Mouse (Mus musculus): ENCODE measurements around the gene Arl16. TPM values are rescaled to one million over a fixed set of nuclear protein-coding genes. Genes with fewer than 3 reads are reported as not detected.
A peak's percentile ranks its signal among the peaks of the same experiment; 100 is the strongest.

Gene Arl16
- total and polyA plus RNA-seq, 3 experiments: 9.1 to 13.6 (median 10.8) TPM

- TF ChIP-seq POLR2A (IDR thresholded peaks at IDR 0.05; ENCODE audit: insufficient read depth, low read depth, low read length) (peak; percentile 90), CTCF (IDR thresholded peaks at IDR 0.05) (no peak), EP300 (IDR thresholded peaks at IDR 0.05; ENCODE audit: insufficient read depth, low read depth, low read length) (peak; percentile 85; the same call in 1 of the 2 replicates)
- peaks cover 4% of the 10 kb centered on the region for H3K4me1 ChIP-seq (ENCODE audit: control insufficient read depth, insufficient read depth, low read length)
- H3K36me3 ChIP-seq (ENCODE audit: control insufficient read depth, insufficient read depth, low read length): no peaks in the 10 kb centered on the region
- WGBS: under 1% methylated on average over 60 of the region's 60 CpGs
- peak within 1 kb of the TSS; percentile 95 for H3K9ac ChIP-seq (ENCODE audit: low read depth, low read length)
- intact Hi-C loops (cut with DNase I): no loop called here
- peak within 1 kb of the TSS; percentile 100 for H3K4me3 ChIP-seq
- no peaks in the 10 kb centered on the region for H3K27me3 ChIP-seq (ENCODE audit: control insufficient read depth, insufficient read depth, low read length)
- H3K27ac ChIP-seq: peak within 1 kb of the TSS; percentile 89
- H3K79me2 ChIP-seq (replicated peaks; ENCODE audit: control insufficient read depth, insufficient read depth, low read length): peaks cover 3% of the 10 kb centered on the region
- DNase-seq: peak; percentile 90 to 92
Observed at GRCm38 (mm10) chr11:120484265-120484981, 17.0 kb upstream of the Arl16 start, which contains the start of gene Mrpl12. TSS of gene Mrpl12 (plus strand) at chr11:120484613.

- TF ChIP-seq CTCF (IDR thresholded peaks at IDR 0.05) (no peak), POLR2A (IDR thresholded peaks at IDR 0.05; ENCODE audit: insufficient read depth, low read depth, low read length) (no peak), EP300 (IDR thresholded peaks at IDR 0.05; ENCODE audit: insufficient read depth, low read depth, low read length) (no peak)
- H3K9ac ChIP-seq (ENCODE audit: low read depth, low read length): no peak overlapping the region
- peak overlapping the region; percentile 100; the same call in 1 of the 2 replicates for H3K4me3 ChIP-seq
- peaks cover 3% of the 10 kb centered on the region for H3K79me2 ChIP-seq (replicated peaks; ENCODE audit: control insufficient read depth, insufficient read depth, low read length)
- H3K27ac ChIP-seq: no peak overlapping the region
- intact Hi-C loops (cut with DNase I): loop anchor here (2.0 kb wide), 1 partner anchor 15 kb away; no protein-coding TSS in a partner anchor
- WGBS: 82% methylated on average over 7 of the region's 7 CpGs
- DNase-seq: no peak
- no peaks in the 10 kb centered on the region for H3K27me3 ChIP-seq (ENCODE audit: control insufficient read depth, insufficient read depth, low read length)
- no peaks in the 10 kb centered on the region for H3K36me3 ChIP-seq (ENCODE audit: control insufficient read depth, insufficient read depth, low read length)
- peaks cover 3% of the 10 kb centered on the region; the same call in 1 of the 2 replicates for H3K4me1 ChIP-seq (ENCODE audit: control insufficient read depth, insufficient read depth, low read length)
Observed at GRCm38 (mm10) chr11:120483448-120483934, 16.1 kb upstream of the Arl16 start.

GRCm38 (mm10) chr11:120472052-120472451 is 4.6 kb upstream of the Arl16 start:
- Histone ChIP-seq H3K9ac (ENCODE audit: low read depth, low read length) (no peak overlapping the region), H3K36me3 (ENCODE audit: control insufficient read depth, insufficient read depth, low read length) (no peaks in the 10 kb centered on the region), H3K27me3 (ENCODE audit: control insufficient read depth, insufficient read depth, low read length) (no peaks in the 10 kb centered on the region), H3K4me1 (ENCODE audit: control insufficient read depth, insufficient read depth, low read length) (no peaks in the 10 kb centered on the region; the same call in 1 of the 2 replicates), H3K79me2 (replicated peaks; ENCODE audit: control insufficient read depth, insufficient read depth, low read length) (no peaks in the 10 kb centered on the region; the same call in 1 of the 2 replicates), H3K4me3 (no peak overlapping the region), H3K27ac (no peak overlapping the region)
- 95% methylated on average over 6 of the region's 6 CpGs for WGBS
- intact Hi-C loops (cut with DNase I): no loop called here
- TF ChIP-seq CTCF (IDR thresholded peaks at IDR 0.05) (no peak), EP300 (IDR thresholded peaks at IDR 0.05; ENCODE audit: insufficient read depth, low read depth, low read length) (no peak), POLR2A (IDR thresholded peaks at IDR 0.05; ENCODE audit: insufficient read depth, low read depth, low read length) (no peak)
- no peak for DNase-seq

GRCm38 (mm10) chr11:120467736-120468092 is 307 bp upstream of the Arl16 start:
- WGBS: under 1% methylated on average over 33 of the region's 33 CpGs
- peaks cover 3% of the 10 kb centered on the region for H3K4me1 ChIP-seq (ENCODE audit: control insufficient read depth, insufficient read depth, low read length)
- H3K36me3 ChIP-seq (ENCODE audit: control insufficient read depth, insufficient read depth, low read length): no peaks in the 10 kb centered on the region
- H3K79me2 ChIP-seq (replicated peaks; ENCODE audit: control insufficient read depth, insufficient read depth, low read length): no peaks in the 10 kb centered on the region; the same call in 1 of the 2 replicates
- TF ChIP-seq POLR2A (IDR thresholded peaks at IDR 0.05; ENCODE audit: insufficient read depth, low read depth, low read length) (no peak), CTCF (IDR thresholded peaks at IDR 0.05) (no peak), EP300 (IDR thresholded peaks at IDR 0.05; ENCODE audit: insufficient read depth, low read depth, low read length) (no peak)
- H3K9ac ChIP-seq (ENCODE audit: low read depth, low read length): peak overlapping the region; percentile 87
- DNase-seq: no peak
- H3K27me3 ChIP-seq (ENCODE audit: control insufficient read depth, insufficient read depth, low read length): no peaks in the 10 kb centered on the region
- intact Hi-C loops (cut with DNase I): loop anchor here (2.0 kb wide), 1 partner anchor 15 kb away; no protein-coding TSS in a partner anchor
- H3K27ac ChIP-seq: peak overlapping the region; percentile 68
- H3K4me3 ChIP-seq: peak overlapping the region; percentile 84

GRCm38 (mm10) chr11:120465521-120465920 is 1.9 kb downstream of the Arl16 start:
- Histone ChIP-seq H3K4me1 (ENCODE audit: control insufficient read depth, insufficient read depth, low read length) (peaks cover 3% of the 10 kb centered on the region), H3K27me3 (ENCODE audit: control insufficient read depth, insufficient read depth, low read length) (no peaks in the 10 kb centered on the region), H3K27ac (no peak overlapping the region), H3K36me3 (ENCODE audit: control insufficient read depth, insufficient read depth, low read length) (no peaks in the 10 kb centered on the region), H3K4me3 (no peak overlapping the region), H3K79me2 (replicated peaks; ENCODE audit: control insufficient read depth, insufficient read depth, low read length) (no peaks in the 10 kb centered on the region; the same call in 1 of the 2 replicates), H3K9ac (ENCODE audit: low read depth, low read length) (no peak overlapping the region)
- TF ChIP-seq POLR2A (IDR thresholded peaks at IDR 0.05; ENCODE audit: insufficient read depth, low read depth, low read length): no peak
- 34% methylated on average over 4 of the region's 4 CpGs for WGBS
- no peak for DNase-seq
- intact Hi-C loops (cut with DNase I): no loop called here

- Histone ChIP-seq H3K36me3 (ENCODE audit: control insufficient read depth, insufficient read depth, low read length) (no peaks in the 10 kb centered on the region), H3K27ac (no peak overlapping the region), H3K27me3 (ENCODE audit: control insufficient read depth, insufficient read depth, low read length) (no peaks in the 10 kb centered on the region), H3K4me3 (no peak overlapping the region), H3K9ac (ENCODE audit: low read depth, low read length) (no peak overlapping the region), H3K4me1 (ENCODE audit: control insufficient read depth, insufficient read depth, low read length) (peaks cover 3% of the 10 kb centered on the region), H3K79me2 (replicated peaks; ENCODE audit: control insufficient read depth, insufficient read depth, low read length) (no peaks in the 10 kb centered on the region; the same call in 1 of the 2 replicates)
- 85% methylated on average over 5 of the region's 5 CpGs for WGBS
- intact Hi-C loops (cut with DNase I): no loop called here
- TF ChIP-seq CTCF (IDR thresholded peaks at IDR 0.05): no peak
- no peak for TF ChIP-seq POLR2A (IDR thresholded peaks at IDR 0.05; ENCODE audit: insufficient read depth, low read depth, low read length)
- no peak for TF ChIP-seq EP300 (IDR thresholded peaks at IDR 0.05; ENCODE audit: insufficient read depth, low read depth, low read length)
- DNase-seq: no peak
Observed at GRCm38 (mm10) chr11:120464365-120464764, 3.0 kb downstream of the Arl16 start.
